Mouse (Mus musculus) midbrain, embryonic 14.5 days (tissue): Measurements from ENCODE around the gene Pdzd2. TPM values are rescaled to one million over a fixed set of nuclear protein-coding genes. Genes with fewer than 3 reads are reported as not detected.

Source experiments
- ATAC-seq: fragments of 200-750 bp; cut with Nextera tagmentation; 2 replicates; pipeline ENCODE4 v1.8.0; 2017; ENCODE audit warnings: moderate number of reproducible peaks, moderate library complexity; ENCODE audit not compliant: low FRiP score, low TSS enrichment
- DNase-seq: peaks from one replicate; pipeline ENCODE4 v3.0.0-alpha.2; 2015
- H3K27ac ChIP-seq: fragments of 300-500 bp; sonication (generic); replicated peaks from 2 replicates; pipeline ENCODE4 v1.5.1; 2014; ENCODE audit warnings: mild to moderate bottlenecking, low read depth, low read length, moderate library complexity
- H3K27me3 ChIP-seq: fragments of 300-500 bp; sonication (generic); 2 replicates; pipeline ENCODE4 v1.6.1; 2014; ENCODE audit warnings: low read length, control low read depth, mixed read lengths; ENCODE audit not compliant: control insufficient read depth, insufficient read depth
- H3K36me3 ChIP-seq: fragments of 300-500 bp; sonication (generic); 2 replicates; pipeline ENCODE4 v1.6.1; 2014; ENCODE audit warnings: low read length, control low read depth; ENCODE audit not compliant: control insufficient read depth, insufficient read depth
- H3K4me1 ChIP-seq: fragments of 300-500 bp; sonication (generic); 2 replicates; pipeline ENCODE4 v1.6.1; 2014; ENCODE audit warnings: mild to moderate bottlenecking, antibody characterized with exemption, low read length, control low read depth; ENCODE audit not compliant: control insufficient read depth, insufficient read depth
- H3K4me2 ChIP-seq: fragments of 300-500 bp; sonication (generic); 2 replicates; pipeline ENCODE4 v1.6.1; 2014; ENCODE audit warnings: mild to moderate bottlenecking, low read length, moderate library complexity
- H3K4me3 ChIP-seq: fragments of 300-500 bp; sonication (generic); replicated peaks from 2 replicates; pipeline ENCODE4 v1.5.1; 2014; ENCODE audit warnings: low read depth, low read length
- H3K9ac ChIP-seq: fragments of 300-500 bp; sonication (generic); replicated peaks from 2 replicates; pipeline ENCODE4 v1.6.1; 2014; ENCODE audit warnings: mild to moderate bottlenecking, low read length, moderate library complexity
- H3K9me3 ChIP-seq: fragments of 300-500 bp; sonication (generic); 2 replicates; pipeline ENCODE4 v1.6.1; 2016; ENCODE audit warnings: low read length, control low read depth, mixed read lengths; ENCODE audit not compliant: control insufficient read depth
- WGBS: fragments of 180-500 bp; shearing (Covaris S2); extraction: QIAGEN DNeasy Blood & Tissue Kit; methylation state at CpG from one replicate; pipeline ENCODE4 v1.1.7; 2014; 5-methylcytosine and 5-hydroxymethylcytosine counted together
- polyA plus RNA-seq: library from polyadenylated mRNA; unstranded; fragments of >200 nt; fragmentation: Nextera tagmentation; extraction: Ambion mirVana; gene quantifications from 2 replicates; pipeline ENCODE4 v1.2.1, GENCODE M21; 2014

The Pdzd2 gene
- polyA plus RNA-seq, 1 experiment from 2014 or later = 11.2 TPM

- H3K9ac ChIP-seq = no peak overlapping the region
- no peaks in the 10 kb centered on the region for H3K27me3 ChIP-seq
- H3K36me3 ChIP-seq = no peaks in the 10 kb centered on the region
- no peak overlapping the region for H3K4me2 ChIP-seq
- DNase-seq = no peak
- H3K4me3 ChIP-seq = no peak overlapping the region
- WGBS = 84% methylated on average over 2 of the region's 2 CpGs
- H3K9me3 ChIP-seq = no peaks in the 10 kb centered on the region
- H3K27ac ChIP-seq = no peak overlapping the region
- ATAC-seq = no peak
- peaks cover 8% of the 10 kb centered on the region; the same call in 1 of the 2 replicates for H3K4me1 ChIP-seq
These were observed 251.4 kb downstream of the Pdzd2 start for GRCm38 (mm10) chr15:12488316-12488715.

GRCm38 (mm10) chr15:12481261-12481660 lies 258.5 kb downstream of the Pdzd2 start:
- no peak overlapping the region for H3K27ac ChIP-seq

DNA sequence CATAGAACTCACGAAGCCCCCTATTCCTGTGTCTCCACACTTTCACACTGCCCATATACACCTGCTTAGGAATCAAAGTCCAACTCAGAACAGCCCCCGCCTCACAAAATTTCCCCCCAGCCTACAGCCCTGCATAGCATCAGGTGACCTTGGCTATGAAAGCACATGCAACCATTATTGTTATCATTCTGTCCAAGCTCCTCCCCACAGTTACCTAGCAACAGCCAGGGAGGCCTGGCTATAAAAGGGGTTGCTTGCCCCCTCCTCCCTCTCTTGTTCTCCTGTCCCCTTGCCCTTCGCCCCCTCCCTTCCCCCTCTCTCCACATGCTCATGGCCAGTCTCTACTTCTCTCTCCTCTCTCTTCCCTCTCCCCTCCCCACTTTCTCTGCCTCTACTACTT lies 259.4 kb downstream of the Pdzd2 start:
- H3K4me2 ChIP-seq = no peak overlapping the region
- ATAC-seq (peak; percentile 53; the same call in 1 of the 2 replicates), DNase-seq (peak; percentile 45)
- H3K9ac ChIP-seq = no peak overlapping the region
- H3K27me3 ChIP-seq = no peaks in the 10 kb centered on the region
- H3K27ac ChIP-seq = 0 out of 2 replicates have a peak overlapping the region, but pooled peaks have one; percentile 20
- no peak overlapping the region for H3K4me3 ChIP-seq
- H3K4me1 ChIP-seq = peaks cover 10% of the 10 kb centered on the region; the same call in 1 of the 2 replicates
- H3K9me3 ChIP-seq = no peaks in the 10 kb centered on the region
- H3K36me3 ChIP-seq = no peaks in the 10 kb centered on the region
- 29% methylated on average over 3 of the region's 3 CpGs for WGBS

More at GRCm38 (mm10) chr15:12481261-12481660, 258.5 kb downstream of the Pdzd2 start:
- 79% methylated on average over 5 of the region's 5 CpGs for WGBS
- no peak overlapping the region for H3K4me3 ChIP-seq
- no peaks in the 10 kb centered on the region for H3K27me3 ChIP-seq
- no peak for ATAC-seq
- no peak overlapping the region for H3K9ac ChIP-seq
- no peak for DNase-seq
- peaks cover 10% of the 10 kb centered on the region; the same call in 1 of the 2 replicates for H3K4me1 ChIP-seq
- no peaks in the 10 kb centered on the region for H3K36me3 ChIP-seq
- H3K9me3 ChIP-seq = no peaks in the 10 kb centered on the region
- H3K4me2 ChIP-seq = no peak overlapping the region

DNA sequence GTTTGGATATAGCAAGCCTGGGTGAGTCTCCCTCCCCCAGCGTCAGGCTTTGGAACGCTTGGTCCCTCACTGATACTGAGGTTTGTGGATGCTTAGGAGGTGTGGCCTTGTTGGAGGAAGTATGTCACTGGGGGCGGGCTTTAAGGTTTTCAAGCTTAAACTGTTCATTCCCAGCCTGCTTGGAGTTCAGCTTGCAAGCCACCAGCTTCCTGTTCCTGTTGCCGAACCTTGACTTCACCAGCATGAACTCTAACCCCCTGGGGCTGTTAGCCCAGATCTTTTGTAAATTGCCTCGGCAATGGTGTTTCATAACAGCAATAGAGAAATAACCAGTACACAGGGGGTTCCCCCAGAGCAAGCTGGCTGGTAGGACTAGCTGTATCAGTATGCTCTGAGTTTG lies 260.4 kb downstream of the Pdzd2 start:
- Histone ChIP-seq H3K4me2 (no peak overlapping the region), H3K27me3 (no peaks in the 10 kb centered on the region), H3K9me3 (no peaks in the 10 kb centered on the region), H3K4me3 (no peak overlapping the region), H3K36me3 (no peaks in the 10 kb centered on the region), H3K4me1 (peaks cover 10% of the 10 kb centered on the region; the same call in 1 of the 2 replicates), H3K9ac (no peak overlapping the region), H3K27ac (no peak overlapping the region)
- 67% methylated on average over 5 of the region's 5 CpGs for WGBS
- ATAC-seq = no peak
- no peak for DNase-seq

GRCm38 (mm10) chr15:12473596-12473995 lies 266.1 kb downstream of the Pdzd2 start:
- H3K27me3 ChIP-seq = no peaks in the 10 kb centered on the region
- H3K4me3 ChIP-seq = no peak overlapping the region
- no peak overlapping the region for H3K9ac ChIP-seq
- no peak overlapping the region for H3K27ac ChIP-seq
- H3K9me3 ChIP-seq = no peaks in the 10 kb centered on the region
- H3K4me1 ChIP-seq = no peaks in the 10 kb centered on the region
- no peaks in the 10 kb centered on the region for H3K36me3 ChIP-seq
- DNase-seq (no peak), ATAC-seq (no peak)
- no peak overlapping the region for H3K4me2 ChIP-seq
- WGBS = 78% methylated on average over 7 of the region's 7 CpGs

DNA sequence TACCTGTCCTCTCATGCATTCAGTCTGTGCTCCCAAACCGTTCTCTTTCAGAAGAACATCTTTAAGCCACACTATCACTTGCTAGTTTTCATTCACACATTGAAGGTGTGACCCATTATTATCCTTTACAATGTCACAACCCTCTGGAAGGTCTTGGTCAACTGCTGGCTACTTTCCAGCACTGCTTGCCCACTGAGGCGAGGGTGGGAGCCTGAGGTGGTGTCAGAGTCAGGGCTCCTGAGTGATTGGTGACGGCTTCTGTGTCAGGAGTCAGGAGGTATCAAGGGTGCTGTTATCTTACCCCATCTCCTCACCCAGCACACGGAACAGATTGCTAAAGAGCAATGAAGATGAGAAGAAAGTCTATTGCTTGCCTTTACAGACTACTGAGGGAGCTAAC lies 267.1 kb downstream of the Pdzd2 start:
- Histone ChIP-seq H3K4me3 (no peak overlapping the region), H3K36me3 (no peaks in the 10 kb centered on the region), H3K9me3 (no peaks in the 10 kb centered on the region), H3K27ac (no peak overlapping the region), H3K4me2 (no peak overlapping the region), H3K27me3 (no peaks in the 10 kb centered on the region), H3K9ac (no peak overlapping the region), H3K4me1 (no peaks in the 10 kb centered on the region)
- no peak for ATAC-seq
- no peak for DNase-seq
- WGBS = 93% methylated on average over 4 of the region's 4 CpGs

DNA sequence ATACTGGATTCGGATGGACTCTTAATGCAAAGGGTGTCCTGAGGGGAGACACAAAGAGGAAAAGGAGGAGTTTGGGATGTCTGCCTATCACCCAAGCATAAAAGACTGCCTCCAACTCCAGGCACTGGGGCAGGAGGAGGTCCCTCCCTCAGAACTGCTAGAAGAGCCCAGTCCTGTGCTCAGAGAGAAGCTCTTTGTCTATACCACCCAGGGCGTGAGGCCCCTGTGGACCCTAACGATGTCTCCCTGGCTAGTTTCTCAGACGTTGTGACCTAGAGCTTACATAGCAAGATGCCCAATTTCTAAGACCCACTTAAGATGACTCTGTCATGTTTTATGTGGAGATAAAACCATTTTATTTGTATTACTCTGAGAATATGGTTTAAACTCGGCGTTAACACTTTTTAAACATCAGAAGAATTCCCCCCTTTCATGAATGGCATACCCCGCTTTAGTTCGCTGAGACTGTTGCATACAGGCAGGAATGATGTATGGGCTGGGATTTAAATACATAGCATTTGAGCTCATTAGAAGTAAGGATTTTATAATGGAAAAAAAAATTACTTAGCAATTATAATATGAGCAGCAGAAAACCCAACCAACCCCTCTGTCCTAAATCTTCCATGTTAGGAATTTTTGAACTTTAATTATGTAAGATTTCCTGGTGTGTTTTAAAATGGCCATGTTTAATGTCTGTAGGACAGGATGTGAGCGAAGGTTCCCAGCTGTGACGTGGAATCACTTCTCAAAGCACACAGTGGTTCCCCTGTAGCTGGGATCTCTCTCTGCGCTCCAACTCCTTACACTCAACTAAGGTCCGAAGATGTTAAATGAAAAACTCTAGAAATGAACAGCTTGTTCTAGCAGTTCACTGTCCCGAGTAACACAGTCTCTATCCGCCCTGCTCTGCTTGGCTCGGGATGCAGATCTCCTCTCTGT lies 268.6 kb downstream of the Pdzd2 start:
- ATAC-seq = no peak
- no peak overlapping the region for H3K4me2 ChIP-seq

DNA sequence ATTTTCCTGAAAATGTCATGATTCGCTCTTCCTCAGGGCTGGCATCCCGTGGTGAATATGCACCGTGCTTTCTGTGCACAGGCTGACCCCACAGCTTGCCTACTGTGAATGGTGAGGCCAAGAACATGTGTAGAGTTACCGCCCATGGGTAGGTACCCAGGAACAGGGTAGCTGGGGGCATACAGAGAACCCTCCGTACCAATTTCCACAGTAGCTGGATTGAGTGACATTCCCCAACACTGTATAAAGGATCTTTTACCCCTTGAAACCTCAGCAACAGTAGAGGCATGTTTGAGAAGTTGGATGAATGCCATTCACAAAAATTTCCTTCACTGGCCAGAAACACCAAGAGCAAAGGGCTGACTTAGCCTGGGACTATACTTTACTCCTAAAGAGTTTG lies 271.1 kb downstream of the Pdzd2 start:
- 89% methylated on average over 5 of the region's 5 CpGs for WGBS
- Histone ChIP-seq H3K9ac (no peak overlapping the region), H3K27me3 (no peaks in the 10 kb centered on the region), H3K36me3 (no peaks in the 10 kb centered on the region), H3K4me1 (no peaks in the 10 kb centered on the region), H3K27ac (no peak overlapping the region), H3K4me3 (no peak overlapping the region), H3K4me2 (no peak overlapping the region), H3K9me3 (no peaks in the 10 kb centered on the region)
- DNase-seq (no peak), ATAC-seq (no peak)

More for the DNA sequence above, 268.6 kb downstream of the Pdzd2 start:
- no peak overlapping the region for H3K27ac ChIP-seq
- no peaks in the 10 kb centered on the region for H3K4me1 ChIP-seq
- no peak overlapping the region for H3K9ac ChIP-seq
- DNase-seq = no peak
- H3K27me3 ChIP-seq = no peaks in the 10 kb centered on the region
- H3K36me3 ChIP-seq = no peaks in the 10 kb centered on the region
- 54% methylated on average over 15 of the region's 15 CpGs for WGBS
- no peaks in the 10 kb centered on the region for H3K9me3 ChIP-seq
- H3K4me3 ChIP-seq = no peak overlapping the region

- Histone ChIP-seq H3K4me1 (no peaks in the 10 kb centered on the region), H3K9ac (no peak overlapping the region), H3K36me3 (no peaks in the 10 kb centered on the region), H3K27ac (no peak overlapping the region), H3K9me3 (no peaks in the 10 kb centered on the region), H3K4me2 (no peak overlapping the region), H3K27me3 (no peaks in the 10 kb centered on the region), H3K4me3 (no peak overlapping the region)
- no peak for DNase-seq
- ATAC-seq = no peak
- 89% methylated on average over 8 of the region's 8 CpGs for WGBS
These were observed 274.0 kb downstream of the Pdzd2 start for GRCm38 (mm10) chr15:12465748-12466147.
